Mouse (Mus musculus) liver (tissue): Measurements from ENCODE around the gene Tas1r2.

Source experiments
- DNase-seq: peaks from one replicate; pipeline ENCODE4 v3.0.0-alpha.2; 2020; ENCODE audit warnings: mixed read lengths

Tas1r2 gene

GRCm38 (mm10) chr4:139715241-139715932, 62.0 kb downstream of the Tas1r2 start:
- no peak for DNase-seq

- no peak for DNase-seq
These were observed 63.3 kb downstream of the Tas1r2 start for GRCm38 (mm10) chr4:139716477-139717169.

- DNase-seq = no peak
These were observed 65.6 kb downstream of the Tas1r2 start for GRCm38 (mm10) chr4:139718978-139719377.
